Mouse (Mus musculus): ENCODE measurements around the gene Ngb. TPM values are rescaled to one million over a fixed set of nuclear protein-coding genes. Genes with fewer than 3 reads are reported as not detected.

Ngb gene
- polyA plus RNA-seq (2015; fragmentation: Nextera tagmentation; extraction: Ambion mirVana) = 10.1 and 11.1 TPM in 2 replicates

DNA sequence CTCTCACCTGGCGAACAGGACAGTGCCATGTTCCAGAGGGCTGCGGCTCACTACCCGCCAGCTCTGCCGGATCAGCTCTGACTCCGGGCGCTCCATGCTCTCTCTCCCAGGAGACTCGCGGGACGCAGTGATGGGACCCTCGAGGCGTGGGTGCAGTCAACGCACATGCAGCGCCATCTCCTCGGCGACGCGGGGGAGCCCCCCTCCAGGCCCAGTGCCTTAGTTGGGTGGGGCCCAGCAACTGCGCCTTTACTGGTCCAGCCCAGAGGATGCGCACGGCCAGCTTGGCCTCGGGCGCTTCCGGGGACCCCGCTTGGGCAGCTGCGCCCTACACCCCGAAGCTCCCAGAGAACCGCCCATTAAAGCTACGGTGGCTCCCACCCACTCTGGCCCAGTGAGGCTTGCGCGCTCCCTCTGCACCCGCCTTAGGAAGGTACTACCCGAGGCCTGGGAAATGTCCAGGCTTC is at the start of gene Ngb:
Ngb (minus strand) TSS at position 375 of the 467 bp plus-strand sequence.

DNA sequence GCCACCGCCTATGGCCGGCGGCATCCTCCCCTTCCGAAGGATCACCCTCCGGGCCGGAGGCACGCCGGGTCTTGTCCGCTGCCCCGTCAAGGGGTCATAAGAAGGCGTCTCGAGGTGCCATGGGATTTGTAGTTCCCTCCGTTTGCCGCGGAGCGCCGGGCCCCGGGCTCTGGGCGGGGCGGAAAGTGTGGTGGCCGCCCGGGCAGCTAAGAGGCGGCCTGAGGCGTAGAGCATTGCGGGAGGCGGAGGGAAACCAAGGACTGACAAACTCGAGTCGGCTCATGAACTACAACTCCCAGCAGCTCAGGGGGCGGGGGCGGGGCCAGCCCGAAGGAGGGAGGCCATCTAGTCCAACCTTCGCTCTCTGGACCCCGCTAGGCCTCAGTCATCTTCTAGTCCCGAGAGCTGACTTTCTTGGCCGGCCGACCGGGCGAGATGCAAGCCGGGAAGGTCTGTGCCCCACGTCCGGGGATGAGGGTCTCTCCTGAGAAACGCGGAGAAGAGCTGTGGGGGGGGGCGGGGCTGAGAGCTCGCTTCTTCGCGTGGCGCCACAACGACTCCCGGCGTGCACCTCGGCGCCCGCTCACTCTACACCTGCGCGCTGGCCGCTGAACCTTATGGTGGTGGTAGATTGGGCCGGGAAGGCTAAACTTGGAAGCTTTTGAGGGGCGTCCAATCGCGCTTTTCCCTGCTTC is 45.2 kb upstream of the Ngb start, which contains the start of gene Pomt2:
Pomt2 (minus strand) TSS at position 574 of the 695 bp plus-strand sequence.

DNA sequence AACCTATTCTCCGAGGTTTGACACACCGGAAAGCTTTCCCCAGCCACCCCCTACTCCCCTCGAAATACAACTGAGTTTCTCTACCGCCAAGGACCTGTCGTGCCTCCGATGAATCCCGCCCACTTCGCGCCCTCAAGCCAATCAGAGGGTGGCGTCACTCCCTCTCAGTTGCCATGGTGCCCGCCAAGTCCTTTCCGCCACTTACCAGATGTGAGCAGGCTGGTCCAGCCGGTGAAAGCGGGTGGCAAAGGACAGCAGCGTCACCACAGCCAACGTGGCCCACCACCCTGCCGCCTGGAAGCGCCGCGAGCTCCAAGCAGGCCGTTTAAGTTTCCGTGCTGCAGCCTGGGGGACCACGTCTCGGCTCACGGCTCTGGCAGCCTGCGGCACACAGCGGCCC is 44.6 kb upstream of the Ngb start, which contains the start of gene Gstz1:
Gstz1 (plus strand) TSS at position 200 of the 400 bp plus-strand sequence.

Other genes with a start within 250 kb of the Ngb start
- 58.3 and 60.4 TPM in 2 replicates for gene Irf2bpl, start 217.7 kb downstream of the Ngb start, polyA plus RNA-seq (2015; fragmentation: Nextera tagmentation; extraction: Ambion mirVana)
- gene Cipc, start 155.5 kb downstream of the Ngb start, polyA plus RNA-seq (2015; fragmentation: Nextera tagmentation; extraction: Ambion mirVana) = 25.9 and 27.6 TPM in 2 replicates
- gene Zdhhc22, start 112.1 kb downstream of the Ngb start, polyA plus RNA-seq (2015; fragmentation: Nextera tagmentation; extraction: Ambion mirVana) = 21.8 and 22.2 TPM in 2 replicates
- 7.5 and 11.2 TPM in 2 replicates for gene Tmem63c, start 81.2 kb downstream of the Ngb start, polyA plus RNA-seq (2015; fragmentation: Nextera tagmentation; extraction: Ambion mirVana)
- 41.1 and 42.6 TPM in 2 replicates for gene Gstz1, start 44.6 kb upstream of the Ngb start, polyA plus RNA-seq (2015; fragmentation: Nextera tagmentation; extraction: Ambion mirVana)
- gene Pomt2, start 45.4 kb upstream of the Ngb start, polyA plus RNA-seq (2015; fragmentation: Nextera tagmentation; extraction: Ambion mirVana) = 11.7 and 12.4 TPM in 2 replicates
- 1.6 and 2.0 TPM in 2 replicates for gene Samd15, start 97.2 kb upstream of the Ngb start, polyA plus RNA-seq (2015; fragmentation: Nextera tagmentation; extraction: Ambion mirVana)
- gene Tmed8, start 97.9 kb upstream of the Ngb start, polyA plus RNA-seq (2015; fragmentation: Nextera tagmentation; extraction: Ambion mirVana) = 4.0 and 4.9 TPM in 2 replicates
- gene Noxred1, start 136.2 kb upstream of the Ngb start, polyA plus RNA-seq (2015; fragmentation: Nextera tagmentation; extraction: Ambion mirVana) = 0.34 and 0.40 TPM in 2 replicates
- 40.3 and 44.8 TPM in 2 replicates for gene Vipas39, start 163.7 kb upstream of the Ngb start, polyA plus RNA-seq (2015; fragmentation: Nextera tagmentation; extraction: Ambion mirVana)
- gene Ahsa1, start 163.9 kb upstream of the Ngb start, polyA plus RNA-seq (2015; fragmentation: Nextera tagmentation; extraction: Ambion mirVana) = 170 and 182 TPM in 2 replicates
- gene Ism2, start 197.2 kb upstream of the Ngb start, polyA plus RNA-seq (2015; fragmentation: Nextera tagmentation; extraction: Ambion mirVana) = 1.1 and 1.4 TPM in 2 replicates

All from neural tube, postnatal 0 days (tissue).